Mouse (Mus musculus): Measurements from ENCODE around the gene Olfr1177-ps.

The Olfr1177-ps gene

DNA sequence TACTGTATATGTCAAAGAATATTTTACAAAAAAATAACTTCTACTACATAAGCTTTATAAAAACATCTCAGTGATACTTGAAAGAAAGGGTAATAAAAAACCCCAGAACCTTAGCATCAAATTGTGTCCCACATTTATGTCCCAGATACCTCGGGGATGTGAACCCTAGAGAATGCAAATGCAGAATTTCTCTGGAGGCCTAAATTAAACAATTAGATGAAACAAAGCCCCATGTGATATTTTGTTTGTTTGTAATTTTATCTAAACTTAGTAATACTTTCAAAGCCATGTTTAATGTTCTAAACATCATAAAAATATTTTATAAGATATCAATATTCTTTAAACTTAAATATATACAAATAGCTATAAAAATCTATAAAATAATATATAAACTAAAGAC is at the start of gene Olfr1177-ps:
TSS of gene Olfr1177-ps (minus strand) at position 101 of the 400 bp plus-strand sequence.
- DNase-seq (ENCODE audit: extremely low spot score), result no peak

DNA sequence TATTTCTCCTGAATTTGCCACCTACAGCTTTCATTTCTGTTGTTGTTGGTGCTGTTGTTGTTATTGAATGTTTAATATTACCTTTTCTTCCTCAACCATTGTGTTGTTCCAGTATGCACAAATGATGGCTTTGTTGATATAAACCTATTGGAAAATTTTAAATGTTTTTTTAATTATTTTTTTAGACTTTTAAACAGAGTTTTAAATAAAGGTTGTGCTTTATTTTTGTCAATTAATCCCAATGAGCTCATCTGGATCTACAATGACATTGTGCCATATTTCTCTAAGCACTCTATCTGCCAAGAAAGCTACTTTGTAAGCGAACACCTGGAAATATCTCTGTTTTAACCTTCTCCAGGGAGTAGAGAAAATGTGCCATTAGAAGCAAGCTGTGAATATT is 40.5 kb upstream of the Olfr1177-ps start, which contains the start of gene Olfr1178:
TSS of gene Olfr1178 (plus strand) at position 301 of the 400 bp plus-strand sequence.
- DNase-seq (ENCODE audit: extremely low spot score), result no peak

DNA sequence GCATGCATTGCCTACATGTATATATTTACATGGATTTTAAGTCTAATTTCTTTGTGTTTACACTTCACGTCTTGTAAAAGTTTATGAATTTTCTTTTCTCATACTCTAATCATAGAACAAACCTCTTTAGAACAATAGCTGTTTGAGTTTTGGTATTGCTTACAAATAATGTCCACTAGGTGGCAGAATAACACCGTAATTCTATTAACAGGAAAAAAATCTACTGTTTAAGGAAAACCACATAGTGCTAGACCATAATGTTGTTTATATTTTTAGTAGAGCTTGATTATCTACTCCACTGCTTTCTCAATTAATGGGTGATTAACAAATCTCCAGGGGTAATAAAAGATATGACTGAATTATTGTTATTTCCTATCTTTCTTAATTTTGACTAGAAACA is 10.0 kb upstream of the Olfr1177-ps start:
- peak; percentile 9 for DNase-seq (ENCODE audit: extremely low spot score)

DNA sequence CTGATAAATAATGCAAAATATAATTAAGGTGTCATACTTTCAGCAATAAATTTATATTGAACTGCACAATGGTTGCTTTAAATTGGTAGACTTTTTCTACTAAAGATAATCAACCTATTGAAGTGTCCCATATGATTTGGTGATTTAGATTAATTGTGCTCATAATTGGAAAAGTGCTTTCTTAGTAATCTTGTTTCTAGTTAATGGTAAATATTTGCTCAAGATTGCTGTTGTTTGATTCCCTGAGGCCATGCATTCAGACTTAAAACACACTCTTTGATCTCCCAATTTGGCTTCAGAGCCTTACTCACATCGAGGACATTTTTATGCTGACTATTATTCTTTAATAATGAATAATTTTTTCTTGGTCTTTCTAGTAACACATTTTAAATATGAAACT is 9.9 kb downstream of the Olfr1177-ps start, which contains the start of gene Olfr1176:
TSS of gene Olfr1176 (plus strand) at position 301 of the 400 bp plus-strand sequence.
- no peak for DNase-seq (ENCODE audit: extremely low spot score)

DNA sequence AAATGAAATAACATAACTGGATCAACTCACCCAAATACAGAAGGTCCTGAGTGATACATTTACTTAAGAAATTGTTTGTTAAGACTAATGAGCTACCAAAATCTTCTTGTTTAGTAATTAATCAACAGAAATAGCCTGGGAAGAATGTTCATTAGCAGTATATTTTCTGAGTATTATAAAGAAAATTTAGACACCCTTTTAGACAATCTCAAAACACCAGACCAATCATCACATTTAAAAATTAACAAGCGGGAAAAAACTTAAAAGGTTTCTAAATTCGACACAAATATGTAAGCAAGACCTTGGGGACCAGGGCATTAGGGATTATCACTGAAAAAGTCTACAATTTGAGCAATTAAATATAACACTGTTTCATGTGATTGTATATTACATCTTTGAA is 19.2 kb downstream of the Olfr1177-ps start, which contains the start of gene Olfr1175-ps:
TSS of gene Olfr1175-ps (minus strand) at position 101 of the 400 bp plus-strand sequence.
- no peak for DNase-seq (ENCODE audit: extremely low spot score)

DNA sequence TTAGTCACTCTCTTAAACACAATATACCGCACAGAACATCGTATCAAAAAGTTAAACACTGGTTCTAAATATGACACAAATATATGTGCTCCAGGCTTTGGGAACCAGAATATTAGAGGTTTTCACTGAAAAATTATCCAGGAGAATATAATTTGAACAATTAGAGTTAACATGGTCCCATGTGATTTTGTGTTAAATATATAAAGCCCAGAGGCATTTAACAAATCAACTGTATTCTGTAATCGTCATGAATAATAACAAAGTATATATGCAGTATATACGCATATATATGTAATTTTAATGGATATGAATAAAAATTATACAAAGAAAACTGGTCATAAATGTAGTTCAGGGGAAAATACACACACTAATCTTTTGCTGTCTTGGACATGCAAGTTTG is 31.3 kb downstream of the Olfr1177-ps start, which contains the start of gene Olfr1174-ps:
TSS of gene Olfr1174-ps (minus strand) at position 101 of the 400 bp plus-strand sequence.
- no peak for DNase-seq (ENCODE audit: extremely low spot score)

Measured in embryo, embryonic 9.5 days (tissue).